Mouse (Mus musculus): ENCODE measurements at regions not wholly inside any gene's neighbourhood (a gene's known extent, or its start where the extent isn't known, plus 50 kb on each side); places are given as distances from the start of the nearest gene placed in this dataset.

DNA sequence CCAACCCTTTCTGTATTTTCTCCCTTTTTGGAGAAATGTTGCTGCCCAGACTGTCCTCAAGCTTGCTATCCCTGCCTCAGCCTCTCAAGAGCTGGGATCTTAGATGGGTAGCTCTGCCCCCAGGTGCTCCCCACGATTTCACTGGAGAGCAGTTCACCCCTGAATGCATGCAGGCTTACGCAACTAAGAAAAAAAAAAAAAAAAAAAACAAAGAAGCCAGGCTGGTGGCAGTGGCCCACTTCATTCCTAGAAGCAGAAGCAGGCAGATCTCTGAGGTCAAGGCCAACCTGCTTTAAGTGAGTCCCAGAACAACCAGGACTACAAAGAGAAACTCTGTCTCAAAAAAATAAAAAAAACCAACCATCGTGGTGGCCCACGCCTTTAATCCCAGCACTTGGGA, 51.2 kb upstream of the Fbxo11 start:
- no peak for DNase-seq (ENCODE audit: low spot score)

DNA sequence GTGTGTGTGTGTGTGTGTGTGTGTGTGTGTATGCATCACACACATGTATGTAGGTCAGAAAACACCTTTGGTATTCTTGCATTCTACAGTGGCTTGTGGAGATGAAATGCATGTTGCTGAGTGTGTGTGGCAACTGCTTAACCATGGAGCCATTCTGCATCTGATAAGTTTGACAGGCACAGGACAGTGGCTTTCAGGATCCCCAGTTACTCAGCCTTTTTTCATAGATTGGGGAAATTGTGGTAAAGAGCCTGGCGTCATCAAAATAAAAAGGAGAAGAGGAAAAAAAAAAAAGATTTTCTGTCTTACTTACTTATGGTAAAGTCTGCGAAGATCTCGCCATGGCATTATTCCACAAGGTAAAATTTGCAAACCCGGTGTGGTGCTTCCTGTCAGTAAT, 53.6 kb upstream of the Fbxo11 start:
- no peak for DNase-seq (ENCODE audit: low spot score)

DNA sequence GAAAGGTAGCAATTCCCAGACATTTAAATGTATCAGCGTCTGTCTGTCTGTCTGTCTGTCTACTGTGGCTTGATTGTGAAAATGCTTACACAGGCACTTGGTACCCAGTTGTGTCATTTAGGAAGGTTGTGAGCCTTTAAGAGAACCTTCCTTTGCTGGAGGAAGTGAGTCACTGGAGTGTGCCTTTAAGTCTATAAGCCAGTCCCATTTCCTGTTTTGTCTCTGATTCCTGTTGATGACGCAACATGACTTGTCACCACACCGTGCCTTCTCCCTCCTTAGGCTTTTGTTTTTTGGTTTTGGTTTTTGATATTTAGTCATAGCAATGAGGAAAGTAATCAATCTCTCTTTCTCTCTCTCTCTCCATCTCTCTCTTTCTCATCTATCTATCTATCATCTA, 58.6 kb upstream of the Fbxo11 start:
- no peak for DNase-seq (ENCODE audit: low spot score)

DNA sequence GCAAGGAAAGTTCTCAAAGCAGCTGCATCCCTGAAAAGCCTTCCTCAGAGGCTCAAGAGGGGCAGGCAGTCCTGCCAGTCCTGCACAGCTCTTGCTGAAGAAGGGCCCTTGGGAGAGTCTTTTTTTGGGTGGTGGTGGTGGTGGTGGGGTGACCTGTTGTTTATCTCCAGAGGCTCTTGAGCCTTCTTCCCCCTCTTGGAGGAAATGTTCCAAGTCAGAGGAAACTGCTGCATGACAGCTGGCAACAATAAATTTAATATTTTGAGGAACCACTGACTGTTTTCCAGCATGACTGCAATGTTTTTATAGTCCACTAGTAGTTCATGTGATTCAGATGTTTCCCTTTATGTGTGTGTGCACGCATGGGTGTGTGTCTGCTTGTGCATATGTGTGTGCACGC, 62.0 kb upstream of the Fbxo11 start:
- DNase-seq (ENCODE audit: low spot score): no peak

DNA sequence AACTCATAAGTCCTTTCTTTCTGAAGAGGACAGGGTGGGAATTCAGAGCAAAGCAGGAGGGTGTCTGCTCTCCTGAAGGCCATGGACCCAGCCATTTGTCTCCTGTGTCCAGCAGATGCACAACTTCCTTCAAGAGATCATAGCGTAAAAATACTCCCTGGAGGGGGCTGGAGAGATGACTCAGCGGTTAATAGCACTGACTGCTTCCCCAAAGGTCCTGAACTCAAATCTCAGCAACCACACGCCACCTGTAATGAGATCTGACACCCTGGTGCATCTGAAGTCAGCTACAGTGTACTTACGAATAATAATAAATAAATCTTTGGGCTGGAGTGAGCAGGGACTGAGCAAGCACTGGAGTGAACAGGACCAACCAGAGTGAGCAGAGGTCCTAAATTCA, 66.2 kb upstream of the Fbxo11 start:
- no peak for DNase-seq (ENCODE audit: low spot score)

DNA sequence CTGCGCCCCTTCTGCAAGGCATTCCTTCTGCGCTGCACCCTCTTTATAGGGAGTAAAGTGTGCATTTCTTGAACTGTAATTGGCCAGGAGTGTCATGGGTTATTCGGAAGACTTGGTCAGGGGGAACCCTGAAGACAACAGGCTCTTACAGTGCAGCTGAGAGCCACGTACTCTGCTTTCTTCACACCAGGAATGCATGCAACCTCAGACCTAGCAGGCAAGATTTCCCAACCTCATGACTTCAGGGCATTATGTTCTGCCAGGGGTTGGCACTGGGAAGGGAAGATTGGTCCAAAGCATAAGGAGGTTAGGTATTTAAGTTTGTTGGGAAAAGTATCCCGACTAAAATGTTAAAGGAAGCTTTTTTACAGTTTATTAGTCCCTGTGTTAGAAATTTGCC, 66.9 kb upstream of the Fbxo11 start:
- DNase-seq (ENCODE audit: low spot score): no peak

DNA sequence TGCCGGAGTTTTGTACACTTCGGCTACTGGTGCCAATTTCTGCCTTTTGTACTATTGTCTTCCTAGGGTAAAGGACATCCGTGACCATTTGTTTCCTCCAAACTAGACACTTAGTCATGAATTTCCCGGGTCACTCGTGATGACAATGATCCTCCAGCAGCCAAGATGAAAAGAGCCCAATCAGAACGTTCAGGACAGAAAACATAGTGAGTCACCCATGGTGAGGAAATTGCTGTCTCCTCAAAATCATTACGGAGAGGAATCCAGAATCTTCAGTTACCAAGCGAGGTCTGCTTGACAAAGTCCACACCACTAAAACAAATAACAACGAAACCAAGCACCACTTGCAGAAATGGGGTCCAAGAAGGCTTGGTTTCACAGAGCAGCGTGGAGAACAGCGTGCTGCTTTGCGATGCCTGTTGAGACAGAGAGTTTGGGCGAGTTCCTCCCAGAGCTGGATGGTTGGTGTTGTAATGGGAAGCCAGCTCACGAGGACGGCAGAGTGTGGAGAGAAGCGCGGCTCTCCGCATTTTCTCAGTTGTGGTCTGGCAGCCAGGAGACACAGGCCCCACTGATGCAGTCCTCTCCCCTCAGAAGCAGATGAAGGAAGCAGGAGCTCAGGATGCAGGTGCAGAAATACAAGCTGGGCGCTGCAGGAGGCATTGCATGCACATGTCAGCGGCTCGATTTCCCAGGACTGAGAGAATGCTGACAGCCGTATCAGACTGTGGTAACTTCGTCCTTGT, 67.7 kb upstream of the Fbxo11 start:
- DNase-seq (ENCODE audit: low spot score): no peak

DNA sequence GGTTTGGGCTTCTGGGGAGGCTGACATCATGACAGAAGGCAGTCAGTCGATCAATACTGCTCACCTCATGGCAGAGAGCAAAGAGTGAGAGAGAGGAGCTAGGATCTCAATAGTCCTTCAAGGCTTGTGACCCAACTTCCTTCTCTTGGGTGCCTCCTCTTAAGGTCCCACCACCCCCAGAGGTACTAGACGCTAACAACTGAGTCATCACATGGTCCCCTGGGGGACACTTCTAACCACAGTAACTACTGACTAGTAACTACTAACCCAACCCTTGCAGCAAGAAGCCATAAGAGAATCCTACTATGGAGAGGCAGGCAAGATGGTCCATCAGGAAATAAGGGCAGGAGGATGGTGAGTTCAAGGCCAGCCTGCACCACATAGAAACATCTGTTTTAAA, 69.5 kb upstream of the Fbxo11 start:
- no peak for DNase-seq (ENCODE audit: low spot score)

DNA sequence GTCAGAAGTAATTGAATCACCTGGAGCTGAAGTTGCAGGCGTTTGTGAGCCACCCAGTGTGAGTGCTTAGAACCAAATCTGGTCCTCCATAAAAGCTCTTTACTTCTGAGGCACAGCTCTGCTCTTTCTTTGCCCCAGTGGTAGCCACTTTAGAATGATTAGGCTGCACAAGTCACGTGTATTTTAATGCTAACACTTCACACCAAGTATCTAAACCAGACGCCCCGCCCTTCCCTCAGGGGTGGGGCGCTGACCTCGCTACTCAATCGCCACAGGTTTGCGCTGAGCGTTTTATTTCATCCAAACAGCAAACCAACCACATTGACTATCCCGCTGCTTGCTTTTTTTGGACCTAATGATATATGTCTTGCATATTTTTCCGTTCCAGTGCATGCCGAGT, 76.4 kb upstream of the Fbxo11 start:
- DNase-seq (ENCODE audit: low spot score): no peak

DNA sequence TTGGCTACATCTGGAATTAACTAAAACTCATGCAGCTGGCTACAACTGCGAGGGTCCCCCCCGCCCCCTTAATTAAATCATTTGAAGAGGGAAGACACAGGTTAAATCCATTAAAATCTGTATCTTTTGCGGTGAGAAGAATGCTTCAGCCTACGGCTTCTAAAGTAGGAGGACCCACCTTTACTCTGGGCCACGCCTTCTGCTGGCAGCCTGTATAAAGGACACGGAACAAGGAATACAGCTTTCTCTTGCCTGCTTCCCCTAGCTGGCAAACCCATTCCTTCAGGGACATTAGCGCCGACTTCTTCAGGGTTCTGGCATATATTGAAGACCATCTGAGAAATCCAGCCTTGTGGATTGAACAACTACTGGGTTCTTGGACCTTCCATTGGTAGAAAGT, 76.9 kb upstream of the Fbxo11 start:
- no peak for DNase-seq (ENCODE audit: low spot score)

DNA sequence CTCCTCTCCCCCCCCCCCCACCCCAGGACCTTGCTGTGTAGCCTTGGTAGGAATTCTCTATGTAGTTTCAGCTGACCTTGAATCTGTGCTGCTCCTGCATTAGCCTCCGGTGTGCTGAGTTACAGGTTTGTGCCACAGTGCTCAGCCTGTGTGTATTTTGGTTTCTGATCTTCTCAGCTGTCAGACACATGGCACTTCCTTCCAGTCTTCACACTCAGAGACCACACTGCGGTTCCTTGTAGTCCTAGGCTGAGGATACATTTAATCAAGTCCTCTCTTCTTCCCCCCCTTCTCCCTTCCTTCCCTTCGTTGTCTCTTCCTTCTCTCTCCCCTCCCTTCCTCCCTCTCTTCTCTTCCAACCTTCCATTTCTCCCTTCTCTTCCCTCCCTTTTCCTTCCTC, 77.7 kb upstream of the Fbxo11 start:
- no peak for DNase-seq (ENCODE audit: low spot score)

DNA sequence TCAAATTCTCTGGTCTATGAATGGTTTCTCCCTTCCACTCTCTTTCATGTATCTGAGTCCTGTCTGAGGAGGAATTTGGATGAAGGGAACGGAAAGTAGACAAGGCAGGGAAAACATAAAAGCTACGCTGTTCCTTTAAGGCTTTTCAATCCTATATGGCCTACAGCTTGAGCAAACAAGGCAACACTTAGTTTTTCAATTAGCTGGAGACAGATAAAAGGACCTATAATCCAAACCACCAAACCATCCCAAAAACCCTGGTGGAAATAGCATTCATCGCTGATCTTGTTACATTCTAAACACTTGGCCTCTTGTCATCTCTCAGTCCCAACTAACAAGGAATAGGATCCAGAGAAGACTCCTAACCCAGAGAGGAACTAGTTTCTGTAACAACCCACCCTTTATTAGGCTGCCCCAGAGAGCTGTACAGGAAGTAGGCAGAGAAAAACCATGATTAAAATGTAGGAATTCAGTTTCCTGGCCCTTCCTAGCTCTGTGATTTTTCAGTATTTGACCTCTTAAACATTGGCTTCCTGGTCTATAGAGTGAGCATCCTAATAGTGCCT, 78.4 kb upstream of the Fbxo11 start:
- no peak for DNase-seq (ENCODE audit: low spot score)

DNA sequence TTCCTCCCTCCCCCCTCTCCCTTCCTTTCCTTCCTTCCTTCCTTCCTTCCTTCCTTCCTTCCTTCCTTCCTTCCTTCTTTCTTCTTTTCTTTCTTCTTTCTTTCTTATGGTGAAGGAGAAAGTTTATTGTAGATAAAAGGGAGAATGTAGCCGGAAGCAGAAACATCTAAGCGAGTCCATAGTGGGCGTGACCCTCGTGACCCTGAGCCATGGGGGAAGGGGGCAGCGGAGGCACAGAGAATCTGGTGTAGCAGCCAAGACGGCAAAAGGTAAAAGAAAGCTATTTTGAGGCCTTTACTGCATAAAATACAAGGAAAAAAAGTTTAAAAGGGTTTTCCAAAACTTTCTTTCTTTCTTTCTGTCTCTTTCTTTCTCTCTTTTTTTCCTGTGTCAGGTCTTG, 93.5 kb upstream of the Fbxo11 start:
- DNase-seq (ENCODE audit: low spot score): no peak

DNA sequence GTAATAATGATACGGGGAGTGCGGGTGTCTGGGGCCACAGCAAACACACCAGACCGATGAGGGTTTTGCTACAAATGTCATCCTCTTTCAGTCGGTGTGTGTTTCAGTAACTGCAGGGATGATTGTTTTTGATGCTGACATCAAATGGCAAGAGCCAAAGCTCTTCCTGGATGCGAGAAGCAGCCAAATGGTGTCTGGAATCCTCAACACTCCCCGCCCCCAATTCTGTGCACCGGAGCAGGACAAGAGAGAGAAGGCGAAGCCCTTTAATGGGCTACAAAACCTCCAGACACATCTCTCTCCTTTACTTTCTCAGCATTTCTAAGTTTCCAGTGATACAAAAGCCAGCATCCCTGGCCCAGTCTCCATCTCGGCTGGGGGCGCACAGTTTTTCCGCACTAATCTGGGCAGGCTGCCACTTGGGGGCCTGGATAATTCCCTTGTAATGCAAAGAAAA, 94.1 kb upstream of the Fbxo11 start:
- no peak for DNase-seq (ENCODE audit: low spot score)

DNA sequence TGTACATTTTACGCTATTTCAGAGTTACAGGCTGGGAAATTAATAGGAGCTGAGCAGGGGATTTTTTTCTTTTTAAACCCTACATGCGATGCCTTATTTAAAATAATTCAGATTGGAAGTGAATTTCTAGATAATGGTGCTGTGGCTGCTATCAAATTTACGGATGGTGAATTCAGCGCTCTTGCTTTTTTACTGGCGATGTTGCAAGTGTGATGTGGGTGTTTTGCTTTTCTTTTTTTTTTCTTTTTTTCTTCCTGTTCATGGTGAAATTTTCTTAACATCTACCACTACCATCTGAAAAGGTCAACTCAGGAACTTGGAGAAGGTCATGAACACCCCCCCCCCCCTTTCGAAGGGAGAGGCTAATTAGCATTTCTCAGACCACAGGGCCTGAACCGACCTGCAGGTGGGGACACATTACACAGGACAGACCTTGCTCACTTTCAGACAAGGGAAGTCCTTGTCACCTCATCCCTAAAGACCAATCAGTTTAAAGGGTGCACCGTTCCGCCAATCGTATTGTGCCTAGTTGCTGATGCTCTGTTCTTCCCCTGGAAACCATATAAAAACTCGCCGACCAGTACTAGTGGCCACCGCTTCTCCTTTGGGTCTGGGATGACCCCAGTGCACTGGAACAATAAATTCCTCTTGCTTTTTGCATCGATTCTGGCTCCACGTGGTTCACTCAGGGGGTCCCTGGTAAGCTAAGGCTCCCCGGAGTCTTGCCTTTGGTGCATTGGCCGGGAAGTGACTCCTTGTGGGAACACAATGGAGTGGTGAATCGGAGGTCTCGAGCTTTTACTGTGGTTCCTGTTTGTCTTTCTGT, 95.0 kb upstream of the Fbxo11 start:
- DNase-seq (ENCODE audit: low spot score): no peak

DNA sequence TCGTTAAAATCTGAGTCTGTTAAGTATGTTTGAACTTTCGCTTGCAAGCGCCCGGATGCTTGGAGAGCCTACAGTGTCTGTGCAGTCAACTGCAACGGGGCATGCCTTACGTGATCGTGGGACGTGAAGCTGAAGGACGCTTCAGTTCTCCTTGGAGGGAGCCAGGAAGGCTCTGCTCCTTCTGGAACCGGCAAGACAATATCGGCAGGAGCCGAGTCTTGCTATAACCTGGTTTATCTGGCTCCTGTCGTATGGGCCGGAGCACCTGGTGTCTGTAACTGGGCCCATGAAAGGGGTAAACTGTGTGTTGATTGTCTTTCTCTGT, 95.5 kb upstream of the Fbxo11 start:
- no peak for DNase-seq (ENCODE audit: low spot score)

DNA sequence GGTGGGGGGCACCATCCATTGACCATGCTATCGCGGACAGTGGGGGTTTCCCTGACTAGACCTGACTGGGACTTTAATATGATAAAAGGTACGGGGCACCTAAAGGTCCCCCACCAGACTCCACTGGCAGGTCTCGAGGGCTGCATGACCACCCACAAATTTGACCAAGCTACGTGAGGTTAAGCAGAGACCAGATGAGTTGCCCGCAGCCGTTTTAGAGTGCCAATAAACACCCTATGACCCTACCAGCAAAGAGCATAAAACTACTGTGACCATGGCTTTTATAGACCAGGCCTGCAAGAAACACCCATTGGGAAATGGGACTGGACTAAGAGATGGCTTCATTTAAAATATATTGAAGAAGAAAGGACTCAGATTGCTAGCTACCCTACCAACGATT, 96.7 kb upstream of the Fbxo11 start:
- no peak for DNase-seq (ENCODE audit: low spot score)

DNA sequence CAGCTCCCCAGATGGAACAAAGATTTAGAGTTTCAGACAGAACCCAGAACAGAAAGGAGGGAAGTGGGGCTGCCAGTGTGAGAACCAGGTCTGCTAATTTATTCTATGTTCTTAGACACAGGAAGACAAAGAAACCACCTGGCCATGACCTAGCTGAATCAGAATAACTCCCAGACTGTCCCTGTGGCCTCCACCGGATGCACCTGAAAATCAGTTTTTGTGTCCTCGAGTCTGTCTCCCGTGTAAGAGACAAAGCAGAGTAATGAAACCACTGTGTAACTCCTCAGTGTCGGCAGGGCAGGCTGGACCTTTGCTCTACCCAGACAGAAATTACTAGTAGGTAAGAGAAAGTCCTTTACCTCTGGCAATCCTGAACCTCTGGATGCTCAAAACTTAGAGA, 99.7 kb upstream of the Fbxo11 start:
- DNase-seq (ENCODE audit: low spot score): no peak

DNA sequence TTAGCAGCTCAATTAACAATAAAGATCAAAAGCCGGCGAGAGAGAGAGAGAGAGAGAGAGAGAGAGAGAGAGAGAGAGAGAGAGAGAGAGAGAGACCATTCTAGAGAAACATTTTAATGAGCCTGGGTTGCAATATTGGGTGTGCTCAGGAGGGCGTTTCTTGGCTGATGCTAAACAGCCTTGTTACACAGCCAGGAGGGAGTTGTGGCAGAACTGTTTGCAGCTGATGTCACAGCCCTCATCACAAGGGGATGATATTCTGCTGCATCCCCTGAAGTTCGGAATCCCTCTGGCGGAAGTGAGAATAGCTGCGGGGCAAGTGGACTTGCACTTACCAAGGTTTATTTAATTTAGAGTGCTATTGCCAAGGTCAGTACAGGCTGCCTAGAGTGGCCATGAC, 100.7 kb upstream of the Fbxo11 start:
- DNase-seq (ENCODE audit: low spot score): no peak

DNA sequence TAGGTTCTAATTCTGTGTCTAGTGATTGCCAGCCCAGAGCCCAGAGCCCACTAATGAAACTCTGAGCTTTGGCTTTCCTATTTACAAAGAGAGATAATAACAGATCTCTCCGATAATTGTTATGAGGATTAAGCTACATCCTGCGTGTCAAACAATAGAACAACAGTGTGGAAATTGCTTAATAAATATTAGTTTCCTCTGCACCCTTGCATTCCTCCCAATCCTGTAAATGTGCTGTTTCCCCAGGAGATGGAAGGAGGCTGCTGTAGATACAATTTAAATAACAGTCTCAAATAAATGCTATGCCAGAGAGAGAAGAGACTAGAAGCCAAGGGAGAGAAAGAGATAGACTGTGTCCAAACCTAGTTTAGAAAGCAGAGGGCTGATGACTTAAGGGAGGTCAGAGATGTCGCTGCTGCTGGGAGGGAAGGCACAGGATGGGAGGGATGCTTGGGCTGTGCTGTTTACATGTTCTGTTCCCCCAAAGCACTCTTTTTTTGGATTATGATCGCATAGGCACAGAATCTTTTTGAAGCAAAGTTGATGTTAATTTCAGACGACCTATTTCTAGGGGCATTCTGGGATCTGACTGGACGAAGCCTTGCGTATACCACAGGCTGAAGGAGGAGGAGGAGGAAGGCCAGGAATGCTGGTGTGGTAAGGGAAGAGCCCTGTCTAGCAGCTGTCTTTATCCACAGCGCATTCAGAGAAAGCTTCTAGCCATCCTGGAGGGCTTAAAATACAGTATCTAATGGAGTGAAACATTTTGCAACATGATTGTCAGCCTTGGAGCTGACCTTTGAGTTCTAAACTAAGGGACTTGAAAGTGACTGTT, 103.4 kb upstream of the Fbxo11 start:
- no peak for DNase-seq (ENCODE audit: low spot score)

DNA sequence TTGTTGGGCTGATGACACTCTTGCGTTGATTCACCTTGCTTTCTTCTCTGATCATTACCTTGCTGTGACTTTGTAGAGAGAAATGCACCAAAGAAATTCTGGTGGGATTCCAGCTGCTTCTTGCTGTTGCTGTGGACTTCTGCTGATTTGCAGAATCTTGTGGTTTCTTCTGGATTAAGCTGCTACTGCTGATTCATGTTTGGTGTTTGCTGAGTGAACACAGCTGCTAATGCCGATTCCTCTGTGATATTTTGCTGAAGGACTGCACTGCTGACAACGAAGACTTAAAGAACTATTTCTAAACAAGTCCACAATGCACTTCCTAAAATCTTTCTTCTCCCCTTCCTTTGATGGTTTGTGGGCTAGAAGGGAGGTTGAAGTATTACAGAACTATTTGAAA, 106.5 kb upstream of the Fbxo11 start:
- no peak for DNase-seq (ENCODE audit: low spot score)

DNA sequence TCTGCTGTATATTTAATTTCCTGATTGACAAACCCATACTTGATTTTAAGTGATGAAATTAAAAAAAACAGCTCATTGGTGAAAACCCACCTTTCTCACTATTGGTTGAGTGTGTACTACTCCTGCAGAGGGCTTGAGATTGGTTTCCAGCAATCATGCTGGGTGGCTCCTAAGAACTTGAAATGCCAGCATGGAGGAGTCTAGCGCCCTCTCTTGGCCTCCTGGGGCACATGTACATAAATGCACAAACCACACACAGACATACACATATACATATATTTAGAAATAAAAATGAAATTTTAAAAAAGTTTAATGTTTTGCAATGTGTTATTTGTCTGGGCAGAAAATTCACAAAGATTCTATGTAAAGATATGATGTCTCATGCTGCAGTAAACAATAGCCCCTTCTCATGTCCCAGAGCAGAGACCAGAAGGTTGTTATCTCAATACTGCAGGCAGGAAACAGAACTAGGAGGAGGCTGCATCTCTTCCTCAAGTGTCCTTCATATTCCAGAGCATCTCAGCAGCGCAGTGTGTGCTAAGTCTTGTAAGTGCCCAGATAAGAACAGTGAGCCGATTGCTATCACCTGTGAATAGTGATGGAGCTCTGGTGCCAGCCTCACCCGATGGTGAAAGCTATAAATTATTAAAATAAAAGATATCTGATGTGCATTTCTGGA, 108.4 kb upstream of the Fbxo11 start:
- DNase-seq (ENCODE audit: low spot score): no peak

Measured in ovary, postnatal 10 days (tissue).